In the genomic region with DNA sequence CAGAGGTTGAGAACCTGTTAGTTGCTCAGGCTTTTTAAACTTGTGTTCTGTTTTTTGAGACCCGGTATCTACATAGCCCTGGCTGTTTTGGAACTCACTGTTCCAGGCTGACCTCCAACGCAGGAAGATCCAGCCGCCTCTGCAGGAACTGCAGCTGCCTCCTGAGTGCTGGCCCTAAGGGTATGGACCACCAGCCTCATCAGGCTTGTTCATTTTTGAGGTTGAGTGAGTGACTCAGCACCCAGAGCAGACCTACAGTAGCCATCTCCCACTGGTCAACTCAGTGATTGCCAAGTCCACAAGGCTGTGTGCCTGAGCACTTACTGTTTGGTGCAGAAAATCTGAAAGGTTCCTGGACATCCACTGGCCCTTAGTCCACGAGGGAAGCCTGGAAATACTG, we compare ENCODE assay signal across 15 mouse cellular contexts. TPM values are rescaled to one million over a fixed set of nuclear protein-coding genes. Genes with fewer than 3 reads are reported as not detected.
DNase-seq lines count a peak whose midpoint lies in the region; ATAC-seq and TF ChIP-seq lines count a peak whose summit lies in the region.
"Had no signal": no experiment of that assay in that cellular context is flagged by ENCODE, and none has a peak within 500 bp of the region (broad histone marks: within the 10 kb centered on the region; RNA-seq: fewer than 3 reads in every experiment).

No protein-coding gene starts in this region.

- 86% methylated on average over 4 of the region's 4 CpGs for WGBS in heart, embryonic 11.5 days (ENCODE audit: insufficient replicate concordance)
- 76% methylated on average over 4 of the region's 4 CpGs for WGBS in liver, embryonic 13.5 days (ENCODE audit: insufficient replicate concordance)
- 85% methylated on average over 4 of the region's 4 CpGs for WGBS in liver, embryonic 11.5 days
- 75% methylated on average over 4 of the region's 4 CpGs for WGBS in liver, postnatal 0 days (ENCODE audit: insufficient replicate concordance)

- 0 out of 2 replicates have a peak, but pooled peaks cover 3% of the 10 kb centered on the region for H3K36me3 ChIP-seq in heart, embryonic 11.5 days (ENCODE audit: control insufficient read depth, insufficient read depth, low read length)
- H3K36me3 ChIP-seq in liver, embryonic 13.5 days: peaks cover 21% of the 10 kb centered on the region
- peaks cover 8% of the 10 kb centered on the region; the same call in 1 of the 2 replicates for H3K36me3 ChIP-seq in liver, embryonic 11.5 days (ENCODE audit: control insufficient read depth, insufficient read depth, low read length)
- peaks cover 16% of the 10 kb centered on the region for H3K36me3 ChIP-seq in liver, postnatal 0 days (replicated peaks; ENCODE audit: insufficient read depth, low read length)

- H3K27me3 ChIP-seq in heart, embryonic 11.5 days (ENCODE audit: control insufficient read depth, insufficient read depth, low read length): no peaks in the 10 kb centered on the region
- no peaks in the 10 kb centered on the region for H3K27me3 ChIP-seq in liver, embryonic 13.5 days
- no peaks in the 10 kb centered on the region for H3K27me3 ChIP-seq in liver, embryonic 11.5 days (replicated peaks; ENCODE audit: control insufficient read depth, insufficient read depth, low read length)
- no peaks in the 10 kb centered on the region for H3K27me3 ChIP-seq in liver, postnatal 0 days (ENCODE audit: insufficient read depth, low read length)
- H3K27me3 ChIP-seq: heart, embryonic 15.5 days; lung, embryonic 15.5 days; midbrain, embryonic 12.5 days had no signal

- H3K4me3 ChIP-seq in heart, embryonic 11.5 days (ENCODE audit: low read depth, low read length): no peak overlapping the region
- H3K4me3 ChIP-seq in liver, embryonic 13.5 days (replicated peaks): no peak overlapping the region
- no peak overlapping the region for H3K4me3 ChIP-seq in liver, embryonic 11.5 days (ENCODE audit: low read depth, low read length)
- no peak overlapping the region for H3K4me3 ChIP-seq in liver, postnatal 0 days (ENCODE audit: low read depth, low read length)
- H3K4me3 ChIP-seq: heart, embryonic 15.5 days; hindbrain, embryonic 10.5 days; lung, embryonic 15.5 days; midbrain, embryonic 12.5 days had no signal

- H3K4me2 ChIP-seq in heart, embryonic 11.5 days: no peak overlapping the region
- no peak overlapping the region for H3K4me2 ChIP-seq in liver, embryonic 13.5 days
- H3K4me2 ChIP-seq in liver, embryonic 11.5 days: no peak overlapping the region
- H3K4me2 ChIP-seq in liver, postnatal 0 days (ENCODE audit: low read depth, low read length): no peak overlapping the region
- H3K4me2 ChIP-seq: heart, embryonic 15.5 days; lung, embryonic 15.5 days; midbrain, embryonic 12.5 days had no signal

- H3K27ac ChIP-seq in heart, embryonic 11.5 days (ENCODE audit: low read depth, low read length): no peak overlapping the region
- peak overlapping the region; percentile 65 for H3K27ac ChIP-seq in liver, embryonic 13.5 days
- no peak overlapping the region for H3K27ac ChIP-seq in liver, embryonic 11.5 days (ENCODE audit: low read depth, low read length)
- 0 out of 2 replicates have a peak overlapping the region, but pooled peaks have one; percentile 11 for H3K27ac ChIP-seq in liver, postnatal 0 days (ENCODE audit: low read depth)
- H3K27ac ChIP-seq: heart, embryonic 15.5 days; hindbrain, embryonic 10.5 days; lung, embryonic 15.5 days; midbrain, embryonic 12.5 days had no signal

- no peak for TF ChIP-seq EP300 in liver, postnatal 0 days (IDR thresholded peaks at IDR 0.05; ENCODE audit: low read depth)

- ATAC-seq in heart, embryonic 11.5 days (replicated peaks; ENCODE audit: insufficient number of reproducible peaks, low FRiP score, low TSS enrichment): no peak
- ATAC-seq in liver, embryonic 13.5 days (ENCODE audit: low read depth): no peak
- ATAC-seq in liver, embryonic 11.5 days (replicated peaks; ENCODE audit: low FRiP score): no peak
- ATAC-seq in liver, postnatal 0 days: no peak
- no peak for ATAC-seq in inflammation-experienced regulatory T-cells, adult 6 months

- no peaks in the 10 kb centered on the region for H3K4me1 ChIP-seq in heart, embryonic 11.5 days (ENCODE audit: control insufficient read depth, insufficient read depth, low read length)
- H3K4me1 ChIP-seq in liver, embryonic 13.5 days (replicated peaks): peaks cover 75% of the 10 kb centered on the region
- H3K4me1 ChIP-seq in liver, embryonic 11.5 days (replicated peaks; ENCODE audit: control insufficient read depth, insufficient read depth, low read length): peaks cover 17% of the 10 kb centered on the region
- peaks cover 22% of the 10 kb centered on the region for H3K4me1 ChIP-seq in liver, postnatal 0 days (ENCODE audit: insufficient read depth)
- H3K4me1 ChIP-seq: heart, embryonic 15.5 days; hindbrain, embryonic 10.5 days; lung, embryonic 15.5 days; midbrain, embryonic 12.5 days had no signal

- DNase-seq in heart, adult 11 months: peak; percentile 96
- DNase-seq in liver, embryonic 13.5 days: no peak
- no peak for DNase-seq in liver, embryonic 11.5 days (ENCODE audit: low spot score)
- DNase-seq in 416B (ENCODE audit: low read depth): peak; percentile 76
- no peak for DNase-seq in liver, postnatal 0 days
- no peak for DNase-seq in adrenal gland, adult 18-20 months (ENCODE audit: low spot score in 2 of 2)
- DNase-seq: cerebellum, postnatal 10 days; gastrocnemius, postnatal 10 days; thymus, postnatal 14 days had no signal

- H3K9ac ChIP-seq in heart, embryonic 11.5 days (ENCODE audit: low read depth, low read length): no peak overlapping the region
- no peak overlapping the region for H3K9ac ChIP-seq in liver, embryonic 13.5 days
- no peak overlapping the region for H3K9ac ChIP-seq in liver, embryonic 11.5 days (ENCODE audit: low read depth, low read length)
- no peak overlapping the region for H3K9ac ChIP-seq in liver, postnatal 0 days (replicated peaks)
- H3K9ac ChIP-seq: heart, embryonic 15.5 days; lung, embryonic 15.5 days; midbrain, embryonic 12.5 days had no signal

- H3K9me3 ChIP-seq in heart, embryonic 11.5 days (replicated peaks; ENCODE audit: control insufficient read depth, low read length): no peaks in the 10 kb centered on the region
- no peaks in the 10 kb centered on the region for H3K9me3 ChIP-seq in liver, embryonic 13.5 days (replicated peaks)
- H3K9me3 ChIP-seq in liver, embryonic 11.5 days (ENCODE audit: control insufficient read depth, low read length): no peaks in the 10 kb centered on the region
- H3K9me3 ChIP-seq in liver, postnatal 0 days (ENCODE audit: low read length): no peaks in the 10 kb centered on the region
- H3K9me3 ChIP-seq: heart, embryonic 15.5 days; hindbrain, embryonic 10.5 days; lung, embryonic 15.5 days; midbrain, embryonic 12.5 days had no signal

- no peak for TF ChIP-seq CTCF in liver, postnatal 0 days (IDR thresholded peaks at IDR 0.05; ENCODE audit: low read depth)

RNA-seq across cellular contexts. Expression of a gene that starts 29.7 kb away (rescaled TPM):
- polyA plus RNA-seq in heart, embryonic 11.5 days (2014; fragmentation: Nextera tagmentation; extraction: Ambion mirVana): 16.3 and 16.7 TPM in 2 replicates
- 22.9 and 29.4 TPM in 2 replicates for polyA plus RNA-seq in liver, embryonic 13.5 days (2015; fragmentation: Nextera tagmentation; extraction: Ambion mirVana)
- polyA plus RNA-seq in liver, embryonic 11.5 days (2014; fragmentation: Nextera tagmentation; extraction: Ambion mirVana): 29.4 and 30.4 TPM in 2 replicates
- 17.5 and 18.2 TPM in 2 replicates for polyA plus RNA-seq in liver, postnatal 0 days (2015; fragmentation: Nextera tagmentation; extraction: Ambion mirVana)
- polyA plus RNA-seq in inflammation-experienced regulatory T-cells, adult 6 months (2017; shearing (Covaris generic)): 1 to 10 TPM; 3.5 to 4.8 (median 4.4) TPM
- 10 to 100 TPM; 27.7 to 33.9 TPM for total RNA-seq in adrenal gland, adult 18-20 months (2021)

RNA-seq across cellular contexts. Expression of a gene that starts 31.4 kb away (rescaled TPM):
- polyA plus RNA-seq in heart, embryonic 11.5 days (2014; fragmentation: Nextera tagmentation; extraction: Ambion mirVana): 50.2 and 62.8 TPM in 2 replicates
- 42.0 and 47.9 TPM in 2 replicates for polyA plus RNA-seq in liver, embryonic 13.5 days (2015; fragmentation: Nextera tagmentation; extraction: Ambion mirVana)
- polyA plus RNA-seq in liver, embryonic 11.5 days (2014; fragmentation: Nextera tagmentation; extraction: Ambion mirVana): 82.5 and 89.9 TPM in 2 replicates
- polyA plus RNA-seq in liver, postnatal 0 days (2015; fragmentation: Nextera tagmentation; extraction: Ambion mirVana): 26.3 and 29.3 TPM in 2 replicates
- 10 to 100 TPM; 42.3 to 50.6 (median 45.0) TPM for polyA plus RNA-seq in inflammation-experienced regulatory T-cells, adult 6 months (2017; shearing (Covaris generic))
- 10 to 100 TPM; 48.8 to 52.0 TPM for total RNA-seq in adrenal gland, adult 18-20 months (2021)

RNA-seq across cellular contexts. Expression of a gene that starts 57.6 kb away (rescaled TPM):
- 18.2 and 18.6 TPM in 2 replicates for polyA plus RNA-seq in heart, embryonic 11.5 days (2014; fragmentation: Nextera tagmentation; extraction: Ambion mirVana)
- 37.8 and 45.2 TPM in 2 replicates for polyA plus RNA-seq in liver, embryonic 13.5 days (2015; fragmentation: Nextera tagmentation; extraction: Ambion mirVana)
- polyA plus RNA-seq in liver, embryonic 11.5 days (2014; fragmentation: Nextera tagmentation; extraction: Ambion mirVana): 51.8 and 61.0 TPM in 2 replicates
- polyA plus RNA-seq in liver, postnatal 0 days (2015; fragmentation: Nextera tagmentation; extraction: Ambion mirVana): 291 and 304 TPM in 2 replicates
- 100 to 1,000 TPM in 2 of 3 experiments, 10 to 100 TPM in 1; 92.0 to 107 (median 100) TPM for polyA plus RNA-seq in inflammation-experienced regulatory T-cells, adult 6 months (2017; shearing (Covaris generic))
- total RNA-seq in adrenal gland, adult 18-20 months (2021): 100 to 1,000 TPM in 1 of 2 experiments, 10 to 100 TPM in 1; 80.6 to 121 TPM

RNA-seq across cellular contexts. Expression of a gene that starts 57.6 kb away (rescaled TPM):
- 21.0 and 22.1 TPM in 2 replicates for polyA plus RNA-seq in heart, embryonic 11.5 days (2014; fragmentation: Nextera tagmentation; extraction: Ambion mirVana)
- polyA plus RNA-seq in liver, embryonic 13.5 days (2015; fragmentation: Nextera tagmentation; extraction: Ambion mirVana): 31.6 and 34.4 TPM in 2 replicates
- polyA plus RNA-seq in liver, embryonic 11.5 days (2014; fragmentation: Nextera tagmentation; extraction: Ambion mirVana): 30.8 and 34.8 TPM in 2 replicates
- polyA plus RNA-seq in liver, postnatal 0 days (2015; fragmentation: Nextera tagmentation; extraction: Ambion mirVana): 19.3 and 20.8 TPM in 2 replicates
- polyA plus RNA-seq in inflammation-experienced regulatory T-cells, adult 6 months (2017; shearing (Covaris generic)): 10 to 100 TPM; 58.3 to 70.9 (median 58.4) TPM
- total RNA-seq in adrenal gland, adult 18-20 months (2021): 10 to 100 TPM; 26.0 to 40.2 TPM

Comparison
In these comparisons a context has a peak if more than half of its experiments do, and no peak if none do; other contexts are left out.
1. H3K27ac ChIP-seq: peak in liver, embryonic 13.5 days (single experiment) and liver, postnatal 0 days (single experiment); none in heart, embryonic 11.5 days (single experiment) and liver, embryonic 11.5 days (single experiment).
2. DNase-seq: peak in heart, adult 11 months (single experiment) and 416B (single experiment); none in liver, embryonic 13.5 days (single experiment), liver, embryonic 11.5 days (single experiment), liver, postnatal 0 days (single experiment) and adrenal gland, adult 18-20 months (0 of 2).